In genomic region chr3:62464276-62464675, GRCm38 (mm10) we compare ENCODE assay signal across 1 mouse cellular context.
TF ChIP-seq lines count a peak whose summit lies in the region.

No protein-coding gene starts in this region.

TF ChIP-seq in MEL, 35 proteins besides CTCF, POLR2A, EP300 and RAD21 (continued from another document):
- TF ChIP-seq POLR2AphosphoS5 (IDR thresholded peaks at IDR 0.05; ENCODE audit: borderline replicate concordance, low read depth, low read length) = no peak
- no peak for TF ChIP-seq ZKSCAN1 (IDR thresholded peaks at IDR 0.05; ENCODE audit: low read depth, low read length)
- no peak for TF ChIP-seq GABPA (IDR thresholded peaks at IDR 0.05; ENCODE audit: low read depth, low read length)
- TF ChIP-seq MYC (IDR thresholded peaks at IDR 0.05; ENCODE audit: low read depth, low read length) = no peak
- no peak for TF ChIP-seq ZNF384 (IDR thresholded peaks at IDR 0.05; ENCODE audit: low read depth, low read length)
- TF ChIP-seq CHD2 (IDR thresholded peaks at IDR 0.05; ENCODE audit: low read length) = no peak
- no peak for TF ChIP-seq RCOR1 (IDR thresholded peaks at IDR 0.05; ENCODE audit: low read depth, low read length)
- TF ChIP-seq ZC3H11A (IDR thresholded peaks at IDR 0.05; ENCODE audit: low read depth, low read length) = no peak
- TF ChIP-seq GATA1 (IDR thresholded peaks at IDR 0.05; ENCODE audit: low read depth, low read length) = peak; percentile 76
- peak; percentile 67 for TF ChIP-seq TAL1 (IDR thresholded peaks at IDR 0.05; ENCODE audit: low read length)
- TF ChIP-seq UBTF (IDR thresholded peaks at IDR 0.05; ENCODE audit: borderline replicate concordance, insufficient read depth, low read depth, low read length) = no peak
- no peak for TF ChIP-seq ZMIZ1 (IDR thresholded peaks at IDR 0.05; ENCODE audit: low read depth, low read length)
- no peak for TF ChIP-seq NELFE (IDR thresholded peaks at IDR 0.05; ENCODE audit: low read depth, low read length)
- TF ChIP-seq MEF2A (IDR thresholded peaks at IDR 0.05; ENCODE audit: extremely low read depth, insufficient replicate concordance, low read depth, low read length, poor library complexity, severe bottlenecking) = no peak
